Mouse (Mus musculus) retina, adult 2 months (tissue): ENCODE results near the gene Hist1h3i.
A peak's percentile ranks its signal among the peaks of the same experiment; 100 is the strongest.
"Not testable (repeated sequence)": the region's sequence is repeated elsewhere in the genome, so short reads cannot be mapped to it uniquely, and the experiment has no call there.

Source experiments
- DNase-seq: peaks from one replicate; pipeline ENCODE4 v3.0.0-alpha.2; 2012; ENCODE audit warnings: low read depth, low spot score

Hist1h3i gene

DNA sequence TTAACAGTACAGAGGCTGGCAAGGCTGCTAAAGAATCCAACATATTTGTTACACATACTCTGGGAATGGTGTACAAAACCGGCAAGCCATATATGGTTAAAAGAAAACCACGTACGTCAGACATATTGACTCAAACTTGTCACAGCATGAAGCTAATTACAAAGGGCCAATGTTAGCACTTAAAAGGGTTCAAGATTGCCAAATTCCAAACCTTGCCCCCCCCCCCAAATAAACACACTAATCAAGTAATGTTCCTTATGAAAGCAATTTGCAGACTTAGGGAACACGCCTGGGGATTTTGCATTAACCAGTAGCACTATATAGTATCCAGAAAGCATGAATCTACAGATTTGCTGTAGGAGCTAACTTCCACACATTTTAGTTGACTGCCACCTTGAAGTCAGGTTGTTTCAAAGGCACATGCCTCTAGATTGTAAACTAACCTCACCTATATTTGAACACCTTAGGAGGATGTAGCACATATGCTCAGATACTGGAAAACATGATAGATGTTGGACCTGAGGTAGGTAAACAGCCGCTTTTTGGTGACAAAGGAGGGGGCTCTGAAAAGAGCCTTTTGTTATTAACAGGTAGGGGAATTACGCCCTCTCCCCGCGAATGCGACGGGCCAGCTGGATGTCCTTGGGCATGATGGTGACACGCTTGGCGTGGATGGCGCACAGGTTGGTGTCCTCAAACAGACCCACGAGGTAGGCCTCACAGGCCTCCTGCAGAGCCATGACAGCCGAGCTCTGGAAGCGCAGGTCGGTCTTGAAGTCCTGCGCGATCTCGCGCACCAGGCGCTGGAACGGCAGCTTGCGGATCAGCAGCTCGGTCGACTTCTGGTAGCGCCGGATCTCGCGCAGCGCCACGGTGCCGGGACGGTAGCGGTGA is 562 bp downstream of the Hist1h3i start:
- not testable (repeated sequence) for DNase-seq

DNA sequence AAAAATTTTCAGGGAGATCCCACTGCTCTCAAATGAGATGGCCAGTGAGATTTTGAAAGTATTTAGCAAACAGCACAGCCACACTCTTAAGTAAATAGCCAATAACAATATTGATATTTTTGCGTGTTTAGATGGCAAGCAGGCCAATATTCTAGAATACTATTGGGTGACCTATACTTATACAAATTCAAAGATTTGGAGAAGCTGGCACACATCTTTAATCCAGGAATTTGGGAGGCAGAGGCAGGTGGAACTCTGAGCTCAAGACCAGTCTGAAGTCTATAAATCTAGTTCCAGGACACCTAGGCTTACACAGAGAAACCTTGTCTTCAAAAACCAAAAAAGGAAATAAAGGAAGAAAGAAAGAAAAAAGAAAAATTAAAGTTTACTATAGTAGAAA is 1.5 kb downstream of the Hist1h3i start:
- DNase-seq = no peak

DNA sequence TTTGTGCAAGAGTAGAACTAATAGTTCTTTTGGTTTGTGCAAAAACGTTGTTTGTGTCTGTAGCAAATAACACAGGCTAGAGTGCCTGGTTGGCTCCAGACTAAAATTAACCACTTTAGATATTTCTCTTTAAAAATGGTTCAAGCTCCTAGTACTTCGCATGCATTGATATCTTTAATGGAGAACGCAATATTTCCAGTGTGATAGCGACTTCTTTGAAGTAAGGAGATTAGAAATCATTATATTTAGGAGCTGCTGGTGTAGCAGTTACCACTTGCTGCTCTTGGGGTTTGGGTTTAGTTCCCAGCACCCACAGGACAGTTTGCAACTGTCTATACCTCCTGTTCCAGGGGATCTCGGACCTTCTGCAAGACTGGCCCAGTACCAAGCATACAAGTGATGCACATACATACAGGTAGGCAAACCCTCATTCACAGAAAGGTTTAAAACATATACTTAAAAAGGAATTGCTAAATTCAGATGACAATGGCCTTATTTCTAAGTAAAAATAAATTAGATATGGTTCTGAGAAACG is 2.1 kb downstream of the Hist1h3i start:
- no peak for DNase-seq

DNA sequence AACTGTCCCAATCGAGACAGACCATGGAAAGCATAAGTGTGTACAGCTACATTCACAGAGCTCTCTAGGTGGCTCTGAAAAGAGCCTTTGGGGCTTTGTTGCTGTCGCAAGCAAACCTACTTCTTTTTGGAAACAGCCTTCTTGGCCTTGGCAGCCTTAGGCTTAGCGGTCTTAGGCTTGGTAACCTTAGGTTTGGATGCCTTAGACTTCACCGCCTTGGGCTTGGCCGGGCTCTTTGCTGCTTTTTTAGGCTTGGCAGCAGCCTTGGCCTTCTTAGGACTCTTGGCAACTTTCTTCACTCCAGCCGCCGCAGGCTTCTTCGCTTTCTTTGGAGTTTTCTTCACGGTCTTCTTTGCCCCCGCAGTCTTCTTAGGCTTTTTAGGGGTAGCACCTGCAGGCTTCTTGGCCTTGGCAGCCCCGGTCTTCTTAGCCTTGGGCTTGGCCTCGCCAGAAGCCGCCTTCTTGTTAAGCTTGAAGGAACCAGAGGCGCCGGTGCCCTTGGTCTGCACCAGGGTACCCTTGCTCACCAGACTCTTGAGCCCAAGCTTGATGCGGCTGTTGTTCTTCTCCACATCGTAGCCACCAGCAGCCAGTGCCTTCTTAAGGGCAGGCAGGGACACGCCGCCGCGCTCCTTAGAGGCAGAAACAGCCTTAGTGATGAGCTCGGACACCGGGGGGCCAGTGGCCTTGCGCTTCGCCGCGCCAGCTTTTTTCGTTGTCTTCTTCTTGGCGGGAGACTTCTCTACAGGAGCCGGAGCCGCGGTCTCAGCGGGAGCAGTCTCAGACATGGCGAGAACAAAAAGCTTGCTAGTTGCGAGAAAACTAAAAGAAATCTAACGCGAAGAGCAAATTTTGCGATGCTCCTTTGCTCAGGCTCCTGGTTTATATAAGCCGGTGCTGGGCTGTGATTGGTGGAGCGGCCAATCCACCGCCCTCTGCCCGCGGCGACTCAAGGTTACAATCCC is 3.1 kb downstream of the Hist1h3i start, which contains the start of gene Hist1h1b:
Hist1h1b (minus strand) TSS at position 859 of the 965 bp plus-strand sequence.
- DNase-seq = no peak

DNA sequence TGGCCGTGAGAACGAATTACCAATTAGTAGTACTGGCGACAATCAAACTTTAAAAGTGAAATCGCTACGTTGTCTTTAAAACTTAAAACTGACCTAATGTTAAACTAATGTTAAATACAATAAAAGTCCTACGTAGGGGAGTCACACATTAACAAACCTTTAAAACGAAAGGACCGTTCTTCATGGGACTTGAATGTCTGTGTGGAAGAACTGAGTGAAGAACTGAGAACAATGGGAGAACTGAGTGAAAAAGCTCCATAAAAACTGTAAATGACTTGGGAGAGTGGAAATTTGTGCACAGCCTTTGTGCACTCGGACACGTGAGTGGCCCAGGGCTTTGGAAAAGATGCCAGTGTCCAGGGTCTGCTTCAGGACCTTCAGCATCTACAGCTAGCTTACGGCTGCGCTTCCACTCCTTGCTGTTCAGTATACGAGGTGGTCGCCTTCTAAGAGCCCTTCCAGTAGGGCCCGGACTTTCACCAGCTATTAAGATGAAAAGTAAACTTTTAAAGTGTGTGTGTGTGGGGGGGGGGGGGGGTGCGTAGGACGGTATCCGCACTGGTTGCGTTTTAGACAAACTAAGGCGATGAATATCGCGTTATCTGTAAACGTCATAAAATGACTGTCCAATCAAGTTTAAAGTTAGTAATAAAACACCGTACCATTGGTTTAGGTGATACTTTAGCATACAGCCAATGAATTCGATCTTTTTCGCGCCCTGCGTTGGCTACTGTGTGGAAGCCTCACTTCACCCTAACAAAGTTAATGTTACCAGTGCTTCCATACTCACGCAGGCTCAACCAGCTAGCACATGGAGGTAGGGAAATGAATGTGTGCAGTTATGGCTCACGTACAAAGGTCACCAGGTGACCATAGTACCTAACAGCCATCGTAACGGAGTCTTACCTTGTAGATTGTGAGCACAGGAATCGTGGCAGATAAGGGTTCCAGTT is 4.1 kb downstream of the Hist1h3i start:
- no peak for DNase-seq

DNA sequence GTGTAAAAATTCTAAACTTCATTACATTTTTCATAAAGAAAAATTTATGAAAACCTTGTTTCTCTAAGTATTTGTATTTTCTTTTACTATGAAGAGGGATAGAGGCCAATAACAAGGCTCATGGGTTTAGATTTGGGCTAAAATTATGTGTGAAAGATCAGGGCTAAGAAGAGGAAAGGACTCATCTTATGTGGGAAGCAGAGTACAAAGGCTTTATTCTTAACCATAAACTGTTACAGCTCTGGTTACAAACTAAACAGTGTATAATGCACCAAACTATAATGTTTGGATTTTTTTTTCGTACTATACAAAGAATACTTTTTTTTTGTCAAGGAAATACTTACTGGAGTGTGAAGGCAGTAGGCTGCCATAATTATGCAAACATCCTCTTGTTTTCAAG is 27.5 kb downstream of the Hist1h3i start:
- no peak for DNase-seq

DNA sequence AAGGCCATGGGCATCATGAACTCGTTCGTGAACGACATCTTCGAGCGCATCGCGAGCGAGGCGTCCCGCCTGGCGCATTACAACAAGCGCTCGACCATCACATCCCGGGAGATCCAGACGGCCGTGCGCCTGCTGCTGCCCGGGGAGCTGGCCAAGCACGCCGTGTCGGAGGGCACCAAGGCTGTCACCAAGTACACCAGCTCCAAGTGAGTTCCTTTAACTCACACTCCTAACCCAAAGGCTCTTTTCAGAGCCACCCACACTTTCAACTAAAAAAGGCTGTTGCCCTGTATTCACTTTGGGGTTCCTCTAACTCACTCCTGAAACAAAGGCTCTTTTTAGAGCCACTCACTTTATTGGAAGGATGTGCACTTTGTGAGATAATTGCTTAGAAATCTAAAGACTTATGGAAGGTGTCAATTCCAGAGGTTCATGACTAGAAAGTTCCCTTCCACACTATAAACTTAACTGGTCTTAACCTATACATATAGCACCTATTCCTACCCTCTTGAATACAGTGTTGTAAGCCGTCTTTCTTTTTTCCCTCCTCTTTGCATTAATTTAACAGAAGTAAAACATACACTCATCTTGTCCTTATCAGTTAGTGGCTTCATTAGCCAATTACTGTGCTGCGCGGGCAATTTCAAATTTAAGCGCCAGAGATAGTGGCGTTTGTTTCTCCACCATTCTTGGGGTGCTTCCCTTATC is 28.7 kb downstream of the Hist1h3i start:
- not testable (repeated sequence) for DNase-seq

DNA sequence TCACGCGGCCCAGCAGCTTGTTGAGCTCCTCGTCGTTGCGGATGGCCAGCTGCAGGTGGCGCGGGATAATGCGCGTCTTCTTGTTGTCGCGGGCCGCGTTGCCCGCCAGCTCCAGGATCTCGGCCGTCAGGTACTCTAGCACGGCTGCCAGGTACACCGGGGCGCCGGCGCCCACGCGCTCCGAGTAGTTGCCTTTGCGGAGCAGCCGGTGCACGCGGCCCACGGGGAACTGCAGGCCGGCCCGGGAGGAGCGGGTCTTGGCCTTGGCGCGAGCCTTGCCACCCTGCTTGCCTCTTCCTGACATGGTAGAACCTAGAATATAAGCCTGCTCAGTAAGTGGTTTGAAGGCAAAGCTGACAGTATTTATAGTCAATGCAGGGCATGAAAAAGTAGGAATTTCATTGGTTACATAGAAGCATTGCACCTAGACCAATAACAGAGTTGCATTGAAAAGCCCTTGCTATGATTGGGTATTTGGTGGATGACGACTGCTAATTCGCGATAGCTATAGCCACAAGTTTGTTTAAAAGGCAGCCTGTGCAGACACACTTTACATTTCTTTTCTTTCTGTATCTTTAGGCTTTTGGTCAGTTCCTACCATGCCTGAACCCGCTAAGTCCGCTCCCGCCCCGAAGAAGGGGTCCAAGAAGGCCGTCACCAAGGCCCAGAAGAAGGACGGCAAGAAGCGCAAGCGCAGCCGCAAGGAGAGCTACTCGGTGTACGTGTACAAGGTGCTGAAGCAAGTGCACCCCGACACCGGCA is 29.5 kb downstream of the Hist1h3i start, which contains the start of the genes Hist1h2ak and Hist1h2bn:
Hist1h2ak (minus strand) TSS at position 304 of the 762 bp plus-strand sequence.
Hist1h2bn (plus strand) TSS at position 600 of the 762 bp plus-strand sequence.
- peak; percentile 82 for DNase-seq

DNA sequence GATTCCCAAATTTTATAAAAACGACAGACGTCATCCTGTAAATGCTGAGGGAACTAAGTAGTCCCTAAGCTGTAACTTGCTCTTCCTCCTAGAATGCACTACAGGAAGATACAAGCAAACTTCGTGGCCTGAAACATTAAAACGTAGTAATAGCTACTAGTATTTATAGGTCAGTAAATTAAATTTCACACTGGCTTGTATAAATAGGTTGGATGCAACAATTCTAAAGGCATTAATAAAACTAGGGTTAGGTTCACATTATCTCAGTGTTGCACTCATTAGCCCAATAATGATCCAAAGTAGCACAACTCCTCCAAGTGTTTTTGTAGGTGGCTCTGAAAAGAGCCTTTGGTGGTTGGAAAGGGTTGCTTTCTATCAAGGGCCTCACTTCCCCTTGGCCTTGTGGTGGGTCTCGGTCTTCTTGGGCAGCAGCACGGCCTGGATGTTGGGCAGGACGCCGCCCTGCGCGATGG is 30.1 kb downstream of the Hist1h3i start:
- DNase-seq = no peak

DNA sequence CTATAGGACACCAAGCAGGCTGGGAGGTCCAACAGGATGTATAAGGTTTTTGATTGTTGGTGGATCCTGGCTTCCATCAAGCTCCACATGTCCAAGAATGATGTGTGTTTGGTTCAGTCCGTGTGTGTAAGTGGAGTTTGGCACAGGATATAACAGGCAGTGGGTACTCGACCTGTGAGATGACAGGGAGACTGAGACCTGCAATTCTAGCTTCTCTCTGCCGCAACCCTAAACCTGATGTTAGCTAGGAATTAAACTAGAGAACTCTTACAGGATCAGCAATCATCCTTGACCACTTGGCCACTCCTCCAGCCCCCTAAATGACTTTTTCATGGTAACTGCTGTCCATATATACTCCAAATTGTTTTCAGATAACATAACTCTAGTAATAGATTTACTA is 30.8 kb downstream of the Hist1h3i start:
- DNase-seq = no peak

DNA sequence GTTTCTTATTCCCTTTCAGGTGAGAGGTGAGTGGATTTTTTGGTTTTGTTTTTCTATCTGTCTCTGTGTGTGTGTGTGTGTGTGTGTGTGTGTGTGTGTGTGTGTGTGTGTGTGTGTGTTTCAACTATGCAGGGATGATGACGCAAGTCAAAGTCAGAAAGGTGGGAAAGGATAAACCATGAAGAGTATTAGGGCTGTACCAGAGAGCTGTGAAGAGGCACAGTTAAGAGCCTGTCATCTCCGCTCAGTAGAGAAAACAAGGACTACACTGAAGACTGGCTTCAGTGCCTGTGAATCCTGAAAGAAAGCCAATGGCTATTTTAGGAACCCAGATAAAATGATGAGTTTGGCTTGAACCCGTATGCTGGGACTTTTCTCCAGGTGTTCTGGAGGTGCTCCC is 31.3 kb downstream of the Hist1h3i start:
- no peak for DNase-seq

DNA sequence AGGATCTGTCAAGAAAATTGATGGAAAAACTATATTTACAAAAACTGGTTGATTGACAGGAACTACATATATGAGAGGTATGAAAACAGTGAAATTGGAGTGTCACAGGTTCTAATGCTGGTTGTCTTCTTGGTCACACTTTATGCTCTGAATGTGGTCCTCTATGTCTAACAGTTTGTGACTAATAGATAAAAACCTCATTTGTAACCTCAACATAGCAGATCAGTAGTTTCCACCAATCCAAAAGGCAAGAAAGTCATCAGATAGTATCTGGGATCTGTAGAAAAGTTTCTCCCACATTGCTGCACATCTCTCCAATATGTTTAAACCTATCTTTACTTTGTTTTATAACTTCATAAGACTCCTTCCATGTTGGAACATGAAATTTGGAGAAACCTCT is 31.8 kb downstream of the Hist1h3i start:
- DNase-seq = no peak

DNA sequence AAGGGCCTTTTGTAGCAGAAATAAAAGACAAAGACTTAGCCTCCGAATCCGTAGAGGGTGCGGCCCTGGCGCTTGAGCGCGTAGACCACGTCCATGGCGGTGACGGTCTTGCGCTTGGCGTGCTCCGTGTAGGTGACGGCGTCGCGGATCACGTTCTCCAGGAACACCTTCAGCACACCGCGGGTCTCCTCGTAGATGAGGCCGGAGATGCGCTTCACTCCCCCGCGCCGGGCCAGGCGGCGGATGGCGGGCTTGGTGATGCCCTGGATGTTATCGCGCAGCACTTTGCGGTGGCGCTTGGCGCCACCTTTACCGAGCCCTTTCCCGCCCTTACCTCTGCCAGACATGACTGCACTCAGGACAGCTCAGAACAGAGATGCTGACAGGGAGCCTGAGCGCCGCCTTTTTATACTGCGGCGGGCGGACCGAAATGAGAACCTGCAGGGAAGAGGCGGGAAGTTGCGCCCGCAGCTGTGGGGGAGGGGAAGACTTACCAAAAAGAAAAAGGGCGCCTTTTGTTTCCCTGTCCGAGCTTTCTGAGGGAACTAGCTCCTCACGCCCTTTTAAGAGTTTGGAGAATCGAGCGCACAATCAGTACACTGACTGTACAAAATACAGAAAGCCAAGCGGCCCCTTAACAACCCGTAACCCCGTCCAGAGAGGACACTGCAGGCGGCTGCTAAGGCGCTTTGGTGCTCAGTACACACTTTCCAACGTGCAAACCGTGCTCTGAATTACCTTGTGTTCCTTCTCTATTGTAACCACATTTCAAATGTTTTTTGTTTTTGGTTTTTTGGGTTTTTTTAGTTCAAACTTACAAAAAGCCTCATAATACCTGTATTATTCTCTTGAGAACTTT is 32.8 kb downstream of the Hist1h3i start, which contains the start of gene Hist1h4k:
Hist1h4k (minus strand) TSS at position 347 of the 859 bp plus-strand sequence.
- DNase-seq = not testable (repeated sequence)

DNA sequence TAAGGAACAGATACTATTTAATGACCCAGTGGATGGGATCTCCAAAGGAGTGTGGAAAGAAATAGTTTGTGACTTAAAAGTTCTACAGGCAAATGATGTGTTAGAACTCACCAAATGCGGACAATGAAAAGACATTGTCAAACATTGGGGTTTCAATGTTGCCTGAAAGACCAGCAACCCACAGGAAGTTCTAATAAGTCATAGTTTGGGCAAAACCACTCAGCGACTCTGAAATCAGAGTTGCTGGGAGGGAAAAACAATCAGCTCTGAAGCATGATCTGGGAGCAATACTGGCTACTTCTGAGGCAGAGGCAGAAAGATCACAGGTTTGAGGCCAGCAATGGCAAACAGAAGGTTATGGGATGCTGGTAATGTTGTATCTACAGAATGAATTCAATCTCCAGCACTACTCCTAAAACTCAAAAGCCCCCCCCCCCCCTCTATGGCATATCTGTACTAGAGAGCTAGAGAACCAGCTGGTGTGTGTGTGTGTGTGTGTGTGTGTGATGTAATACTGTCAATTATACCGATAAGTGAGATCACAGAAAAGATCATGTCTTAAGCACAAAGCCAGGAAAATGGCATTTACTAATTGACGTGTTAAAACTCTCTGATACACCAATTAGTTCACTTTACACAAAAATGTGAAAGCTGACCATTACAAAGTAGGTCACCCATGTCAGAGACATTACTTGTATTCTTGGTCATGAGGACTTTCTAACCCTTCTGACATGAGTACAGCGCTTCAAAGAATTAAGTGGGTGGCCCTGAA is 33.6 kb downstream of the Hist1h3i start:
- no peak for DNase-seq

DNA sequence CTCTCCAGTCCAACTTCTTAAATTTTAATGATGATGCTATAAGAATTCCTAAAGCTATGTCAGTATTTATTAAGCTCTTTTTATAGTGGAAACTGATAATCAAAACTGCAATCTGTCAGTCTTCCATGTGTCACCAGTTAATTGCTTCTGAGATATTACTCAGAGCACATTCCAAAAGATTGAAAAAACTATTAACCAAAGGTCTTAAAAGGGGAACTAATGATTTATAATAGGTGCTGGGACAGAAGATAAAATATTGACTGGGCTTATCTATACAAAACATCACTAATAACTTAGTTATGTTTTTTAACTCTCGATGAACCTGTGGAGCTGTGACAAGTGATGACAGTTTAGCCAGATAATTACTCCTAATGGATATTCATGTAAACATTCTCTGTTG is 38.2 kb downstream of the Hist1h3i start:
- DNase-seq = no peak

DNA sequence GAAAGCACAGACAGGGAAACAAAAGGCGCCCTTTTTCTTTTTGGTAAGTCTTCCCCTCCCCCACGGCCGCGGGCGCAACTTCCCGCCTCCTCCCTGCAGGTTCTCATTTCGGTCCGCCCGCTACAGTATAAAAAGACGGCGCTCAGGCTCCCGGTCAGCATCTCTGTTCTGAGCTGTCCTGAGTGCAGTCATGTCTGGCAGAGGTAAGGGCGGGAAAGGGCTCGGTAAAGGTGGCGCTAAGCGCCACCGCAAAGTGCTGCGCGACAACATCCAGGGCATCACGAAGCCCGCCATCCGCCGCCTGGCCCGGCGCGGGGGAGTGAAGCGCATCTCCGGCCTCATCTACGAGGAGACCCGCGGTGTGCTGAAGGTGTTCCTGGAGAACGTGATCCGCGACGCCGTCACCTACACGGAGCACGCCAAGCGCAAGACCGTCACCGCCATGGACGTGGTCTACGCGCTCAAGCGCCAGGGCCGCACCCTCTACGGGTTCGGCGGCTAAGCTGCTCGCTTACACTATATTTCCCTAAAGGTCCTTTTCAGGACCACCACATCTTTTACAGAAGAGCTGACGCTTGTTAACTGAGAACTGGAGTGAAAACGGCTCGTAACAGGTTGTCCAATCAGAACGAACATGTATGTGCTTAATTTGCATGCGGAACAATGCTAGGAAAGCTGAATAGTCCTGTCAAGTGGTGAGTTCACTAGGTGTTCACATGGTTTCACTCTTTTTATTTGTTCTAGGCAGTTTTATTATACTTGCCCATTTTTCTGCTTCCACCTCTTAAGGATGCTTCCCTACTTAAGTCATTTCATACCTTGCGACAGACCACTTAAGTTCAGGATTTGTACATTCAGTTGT is 48.0 kb downstream of the Hist1h3i start, which contains the start of gene Hist1h4j:
Hist1h4j (plus strand) TSS at position 159 of the 862 bp plus-strand sequence.
- not testable (repeated sequence) for DNase-seq
